Mouse (Mus musculus) spleen, postnatal 36 days (tissue): ENCODE data around the gene Tapt1.
A peak's percentile ranks its signal among the peaks of the same experiment; 100 is the strongest.

Source experiments
- DNase-seq, 2 experiments: peaks; one replicate each; pipeline ENCODE4 v3.0.0; 2022; ENCODE audit warnings: low spot score in 2 of 2, mixed read lengths in 1 of 2

The Tapt1 gene

GRCm38 (mm10) chr5:44197806-44198205, 28.6 kb downstream of the Tapt1 start:
- no peak for DNase-seq

DNA sequence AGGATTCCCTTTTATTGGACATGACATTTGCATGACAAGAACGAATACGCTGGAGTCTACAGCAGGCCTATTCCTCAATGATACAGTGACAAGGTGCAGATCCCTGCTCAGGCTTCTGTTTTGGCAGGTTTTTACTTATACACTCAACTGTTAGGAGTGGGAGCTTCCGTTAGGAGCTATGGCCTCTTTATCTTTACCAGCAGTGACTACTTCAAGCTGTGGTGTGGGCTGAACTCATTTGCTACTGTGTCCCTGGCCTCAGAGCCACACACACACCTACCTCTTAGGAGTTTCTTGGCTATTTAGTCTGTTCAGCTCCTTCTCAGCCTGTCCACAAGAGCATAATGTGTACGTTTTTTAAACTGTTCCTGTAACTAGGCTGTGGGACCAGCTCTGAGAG, 30.3 kb downstream of the Tapt1 start:
- DNase-seq: no peak

DNA sequence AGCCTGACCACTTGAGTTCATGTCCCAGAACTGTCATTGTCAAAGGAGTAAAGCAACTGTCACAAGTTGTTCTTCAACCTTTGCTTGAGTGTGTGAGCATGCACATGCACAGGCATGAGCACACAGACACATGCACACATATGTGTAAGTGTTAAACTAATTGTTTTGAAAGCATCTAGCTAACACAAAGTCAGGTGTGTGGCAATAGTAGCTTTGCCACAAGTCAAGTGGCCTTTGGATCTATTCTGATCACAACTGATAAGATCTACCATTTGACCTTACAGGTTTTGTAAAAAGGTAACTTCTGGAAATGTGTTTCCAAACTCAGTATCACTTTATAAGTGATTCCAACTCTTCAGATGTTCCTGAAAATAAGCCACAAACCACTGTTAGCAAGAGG, 39.1 kb downstream of the Tapt1 start:
- DNase-seq: no peak

DNA sequence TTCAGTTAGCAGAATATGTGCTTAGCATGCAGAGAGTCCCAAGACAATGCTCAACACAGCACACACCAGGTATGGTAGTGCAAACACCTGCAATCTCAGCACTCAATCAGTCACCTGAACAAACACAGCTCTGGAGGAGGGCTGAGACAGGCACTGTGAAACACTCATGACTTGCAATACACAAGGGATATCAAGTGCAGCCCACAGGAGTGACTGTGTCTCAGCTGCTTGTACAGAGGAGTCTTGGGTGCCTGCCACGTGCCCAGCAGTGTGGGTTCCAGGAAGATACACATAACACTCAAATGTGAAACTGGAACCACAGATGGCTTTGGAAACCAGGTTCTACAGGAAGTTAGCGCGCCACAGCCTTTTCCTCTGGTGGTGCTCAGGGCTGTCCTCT, 44.8 kb downstream of the Tapt1 start:
- no peak for DNase-seq

GRCm38 (mm10) chr5:44180450-44180849, 46.0 kb downstream of the Tapt1 start:
- DNase-seq: no peak

- DNase-seq: no peak
Observed at GRCm38 (mm10) chr5:44174046-44174445, 52.4 kb downstream of the Tapt1 start.

DNA sequence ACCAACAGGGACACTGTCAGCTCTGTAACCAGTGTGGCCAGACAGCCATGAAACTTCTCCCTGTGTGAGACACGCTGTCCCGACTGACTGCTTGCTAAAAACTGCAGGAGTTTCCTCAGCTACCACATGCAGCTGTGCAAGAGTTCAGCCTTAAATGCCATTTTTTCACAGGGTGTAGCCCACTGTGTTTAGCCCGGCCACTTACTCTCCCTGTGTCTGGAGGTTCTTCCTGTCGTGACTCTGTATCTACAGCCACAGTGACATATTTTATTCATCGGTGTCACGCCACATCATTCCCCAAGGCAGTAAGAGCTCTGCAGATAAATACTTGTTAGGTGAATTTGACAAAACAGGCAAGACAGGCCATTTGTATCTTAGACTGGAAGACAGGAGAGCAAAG, 59.6 kb downstream of the Tapt1 start:
- DNase-seq: no peak

- no peak for DNase-seq
Observed at GRCm38 (mm10) chr5:44165854-44166253, 60.6 kb downstream of the Tapt1 start.

- DNase-seq: peak in 1 of 2 experiments; percentile 10
Observed at GRCm38 (mm10) chr5:44164233-44164776, 62.1 kb downstream of the Tapt1 start.

DNA sequence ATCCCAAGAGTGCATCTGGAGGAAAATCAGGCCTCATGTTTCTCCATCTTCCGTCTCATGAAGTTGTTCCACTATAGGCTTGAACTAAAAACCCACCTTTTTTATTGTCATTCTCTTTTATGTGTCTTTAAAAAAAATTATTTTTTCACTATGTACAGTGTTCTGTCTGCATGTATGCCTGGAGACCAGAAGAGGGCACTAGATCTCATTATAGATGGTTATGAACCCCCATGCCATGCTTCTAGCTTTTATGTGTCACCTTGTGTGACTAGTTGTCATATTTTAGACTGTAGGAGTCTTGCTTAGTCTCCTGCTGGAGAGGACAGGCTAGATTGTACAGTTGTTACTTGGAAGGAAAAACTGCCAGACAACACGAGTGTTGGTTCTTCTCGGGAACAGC, 63.1 kb downstream of the Tapt1 start:
- no peak for DNase-seq

- peak; percentile 26 to 30 for DNase-seq
Observed at GRCm38 (mm10) chr5:44162786-44163185, 63.6 kb downstream of the Tapt1 start.

DNA sequence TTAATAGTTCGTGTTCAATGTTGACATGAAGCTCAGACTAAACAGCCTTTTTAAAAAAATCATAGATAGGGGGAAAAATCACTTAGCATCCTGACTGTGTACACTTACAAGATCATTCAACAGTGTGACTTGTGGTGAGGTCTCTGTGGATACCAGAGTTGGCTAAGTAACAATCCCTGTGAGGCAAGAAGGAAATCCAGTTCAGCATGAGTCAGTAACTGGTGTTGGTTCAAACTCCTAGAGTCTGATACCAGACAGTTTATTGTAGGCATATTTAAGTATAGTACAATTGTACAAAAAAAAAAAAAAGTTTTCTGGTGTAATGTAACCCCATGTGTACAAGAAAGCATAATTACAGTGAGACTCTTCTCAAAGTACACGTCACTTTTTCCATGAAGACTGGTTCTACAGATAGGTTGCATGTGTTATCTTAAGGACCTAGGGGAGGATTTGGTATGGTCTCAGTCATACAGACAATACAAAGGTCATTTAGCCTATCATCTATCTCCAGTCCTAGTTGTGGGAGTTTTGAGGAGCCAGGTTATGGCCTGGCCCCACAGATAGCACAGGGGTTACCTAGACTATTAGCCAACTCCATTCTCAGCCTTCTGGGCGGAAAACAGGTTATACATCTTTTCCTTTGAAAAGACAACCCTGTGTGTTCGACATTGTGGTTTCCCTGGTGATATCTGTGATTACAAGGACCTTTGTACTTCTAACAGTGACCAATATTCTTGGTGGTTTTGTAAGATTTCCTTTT, 66.6 kb downstream of the Tapt1 start:
- no peak for DNase-seq

DNA sequence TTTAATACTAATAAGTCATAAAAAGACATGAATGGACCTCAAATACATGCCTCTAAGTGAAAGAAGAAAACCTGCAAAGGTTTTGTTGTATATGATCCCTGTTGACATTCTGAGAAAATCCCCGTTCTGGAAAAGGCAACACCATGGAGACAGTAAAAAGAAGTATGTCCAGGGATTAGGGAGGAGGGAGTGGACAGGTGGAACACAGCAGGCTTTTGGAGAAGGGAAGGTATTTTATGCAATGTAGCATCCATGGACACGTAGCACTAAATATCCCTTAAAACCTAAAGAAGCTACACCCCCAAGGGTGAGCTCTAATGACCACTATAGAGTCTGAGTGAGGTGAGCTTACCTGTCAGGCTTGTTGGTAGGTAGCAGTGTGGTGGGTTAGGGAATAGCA, 67.2 kb downstream of the Tapt1 start:
- DNase-seq: no peak

DNA sequence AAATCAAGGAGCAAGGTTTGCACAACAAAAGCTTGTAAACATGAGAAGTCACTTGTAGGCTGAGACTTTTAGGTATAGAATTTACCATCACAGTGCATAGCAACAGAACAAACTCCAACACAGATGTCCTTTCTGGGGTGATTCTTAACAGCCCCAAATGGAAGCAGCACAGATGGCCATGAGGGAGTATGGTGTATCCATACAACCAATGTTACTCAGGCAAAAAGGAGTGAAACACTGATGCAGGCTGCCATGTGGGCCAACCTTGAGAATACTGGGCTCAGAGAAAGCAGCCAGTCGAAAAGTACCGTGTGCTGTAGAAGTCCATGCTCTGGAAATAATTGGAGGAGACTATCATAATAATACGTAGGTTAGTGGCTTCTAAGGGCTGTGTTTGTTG, 68.0 kb downstream of the Tapt1 start:
- no peak for DNase-seq

DNA sequence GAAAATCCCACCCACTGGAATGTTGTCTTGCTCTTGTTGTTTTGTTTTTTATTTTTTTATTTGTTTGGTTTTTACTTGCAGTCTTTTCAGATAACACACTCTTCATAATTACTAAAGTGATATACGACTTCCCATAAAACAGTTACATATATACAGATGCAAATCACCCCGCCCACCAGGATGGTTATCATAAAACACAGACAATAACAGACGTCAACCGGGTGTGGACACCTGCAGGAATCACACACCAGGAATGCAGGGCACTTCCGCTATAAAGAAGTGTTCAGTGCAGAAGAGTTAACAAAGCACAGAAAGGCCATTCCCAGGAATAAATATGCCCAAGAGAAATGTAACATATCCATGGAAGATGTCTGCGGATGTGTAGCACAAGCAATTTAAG, 68.7 kb downstream of the Tapt1 start:
- DNase-seq: no peak

DNA sequence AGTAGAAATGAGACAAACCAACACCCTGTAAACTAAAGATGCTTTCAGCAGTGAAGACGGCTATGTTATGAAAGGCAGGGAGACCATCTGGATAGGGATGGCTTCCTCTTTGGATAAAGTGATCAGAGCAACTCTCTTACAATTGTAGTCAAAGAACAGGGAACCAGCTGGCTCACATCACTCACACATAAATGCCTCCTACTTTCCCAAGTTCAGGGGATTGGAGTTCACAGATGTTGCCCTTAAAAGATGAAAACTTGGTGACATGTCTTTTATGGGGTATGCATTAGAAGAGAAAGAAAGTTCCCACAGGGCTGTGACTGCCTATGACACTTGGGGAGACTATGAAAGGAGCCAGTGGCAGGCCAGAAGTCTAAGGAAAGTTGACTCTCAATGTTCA, 73.4 kb downstream of the Tapt1 start:
- no peak for DNase-seq

GRCm38 (mm10) chr5:44151327-44152051, 74.9 kb downstream of the Tapt1 start:
- DNase-seq: no peak

- DNase-seq: no peak
Observed at GRCm38 (mm10) chr5:44147732-44148131, 78.7 kb downstream of the Tapt1 start.

- DNase-seq: no peak
Observed at GRCm38 (mm10) chr5:44146437-44147332, 79.7 kb downstream of the Tapt1 start.

DNA sequence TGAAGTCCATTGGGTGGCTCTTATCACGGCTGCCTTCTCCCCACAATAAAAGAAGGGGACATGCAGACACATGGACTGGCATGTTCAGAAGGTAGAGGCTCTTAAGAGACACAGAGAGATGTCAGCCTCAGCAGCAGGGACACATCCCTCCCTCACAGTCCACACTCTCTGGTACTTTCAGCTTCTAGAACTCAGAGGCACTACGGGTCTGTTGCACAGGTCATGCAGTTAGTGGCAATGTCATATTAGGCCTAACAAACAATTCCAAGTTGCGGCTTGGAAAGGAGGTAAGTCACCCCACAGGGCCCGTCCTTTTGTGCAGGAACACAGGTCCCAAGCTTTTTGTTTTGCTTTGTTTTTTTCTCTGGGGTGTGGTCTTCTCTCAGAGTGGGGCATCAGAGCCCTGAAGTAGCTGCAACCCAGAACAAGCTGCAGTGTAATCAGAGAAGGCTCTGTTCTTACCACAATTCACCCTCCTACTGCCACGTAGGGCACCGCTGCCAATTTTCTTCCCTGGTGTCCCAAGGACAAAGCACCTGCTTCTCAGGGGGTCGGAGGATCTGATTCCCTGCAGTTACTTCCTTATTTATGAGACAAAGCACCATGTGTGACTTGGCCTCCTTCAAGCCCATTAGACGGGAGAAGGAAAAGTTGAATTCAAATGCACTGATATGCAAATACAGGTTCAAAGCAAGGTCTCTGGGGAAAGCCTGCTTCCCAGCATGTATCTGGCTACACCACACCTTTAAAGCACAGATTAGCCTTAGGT, 82.8 kb downstream of the Tapt1 start:
- DNase-seq: no peak

- DNase-seq: no peak
Observed at GRCm38 (mm10) chr5:44127487-44127886, 98.9 kb downstream of the Tapt1 start.
